Mouse (Mus musculus) inflammation-experienced regulatory T-cells, adult 6 months (primary cell): Measurements from ENCODE around the gene Gm49342. TPM values are rescaled to one million over a fixed set of nuclear protein-coding genes. Genes with fewer than 3 reads are reported as not detected.

ENCODE experiments used
- ATAC-seq: one replicate; pipeline ENCODE4 v1.8.0; 2017
- polyA plus RNA-seq, 3 experiments: library from polyadenylated mRNA; unstranded; fragments of 100-300 nt; shearing (Covaris generic); gene quantifications; one replicate each; pipeline ENCODE4 v1.2.1; 2017

Gm49342 gene
- polyA plus RNA-seq, 3 experiments from 2014 or later: 5.9 to 7.5 TPM; not detected in 1

DNA sequence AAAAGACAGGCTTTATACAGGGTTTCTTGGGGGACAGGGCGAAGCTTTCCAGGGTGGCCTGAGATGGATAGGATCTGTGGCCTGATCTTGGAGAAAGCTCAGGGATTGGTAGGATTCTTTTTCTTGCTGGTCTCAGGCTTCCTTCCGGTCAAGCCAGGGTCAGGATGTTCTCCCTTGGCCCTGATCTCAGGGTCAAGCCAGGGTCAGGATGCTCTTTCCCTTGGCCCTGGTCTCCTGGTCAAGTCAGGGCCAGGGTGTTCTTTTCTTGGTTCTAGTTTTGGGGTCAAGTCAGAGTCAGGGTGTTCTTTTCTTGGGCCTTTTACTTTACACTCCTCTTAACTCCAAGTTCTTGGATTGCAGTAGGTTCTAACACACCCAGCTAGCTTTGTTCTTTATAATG is 43.4 kb downstream of the Gm49342 start:
- ATAC-seq: no peak

DNA sequence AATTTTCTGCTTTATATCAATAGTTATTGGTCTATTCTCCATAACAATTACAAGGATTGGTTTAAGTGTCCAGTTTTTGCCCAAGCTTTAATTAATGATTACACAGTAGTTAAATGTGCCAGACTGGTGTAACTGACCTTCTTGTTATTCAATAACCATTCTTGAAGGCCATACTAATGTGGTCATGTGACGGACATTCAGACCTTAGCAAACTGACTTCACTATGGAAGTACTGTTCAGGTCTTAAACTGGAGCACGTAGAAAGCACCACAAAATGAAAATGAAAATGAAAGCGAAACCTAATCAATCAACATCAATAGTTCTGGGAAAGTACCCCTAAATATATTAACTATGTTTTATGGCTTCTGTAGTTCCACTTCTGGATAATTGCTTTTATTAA is 46.7 kb downstream of the Gm49342 start:
- peak; percentile 98 for ATAC-seq

DNA sequence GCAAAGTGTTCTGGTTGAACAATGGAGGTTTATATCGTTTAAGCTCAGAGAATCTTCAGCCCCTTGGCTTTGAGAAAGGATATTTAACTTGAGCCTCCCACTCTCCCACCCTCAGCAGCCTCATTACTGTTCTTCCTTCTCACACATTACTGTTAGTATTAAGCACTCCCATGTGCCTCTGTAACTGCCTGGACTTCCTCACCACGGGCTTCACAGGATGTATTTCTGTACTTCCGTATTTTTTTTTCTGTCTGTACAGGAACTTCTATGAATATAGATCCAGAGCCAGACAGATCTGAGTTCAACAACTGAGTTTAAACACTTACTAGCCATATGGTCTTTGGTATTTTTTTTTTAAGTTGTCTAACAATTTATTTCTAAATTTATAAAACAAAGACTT is 52.8 kb downstream of the Gm49342 start:
- ATAC-seq: peak; percentile 29

DNA sequence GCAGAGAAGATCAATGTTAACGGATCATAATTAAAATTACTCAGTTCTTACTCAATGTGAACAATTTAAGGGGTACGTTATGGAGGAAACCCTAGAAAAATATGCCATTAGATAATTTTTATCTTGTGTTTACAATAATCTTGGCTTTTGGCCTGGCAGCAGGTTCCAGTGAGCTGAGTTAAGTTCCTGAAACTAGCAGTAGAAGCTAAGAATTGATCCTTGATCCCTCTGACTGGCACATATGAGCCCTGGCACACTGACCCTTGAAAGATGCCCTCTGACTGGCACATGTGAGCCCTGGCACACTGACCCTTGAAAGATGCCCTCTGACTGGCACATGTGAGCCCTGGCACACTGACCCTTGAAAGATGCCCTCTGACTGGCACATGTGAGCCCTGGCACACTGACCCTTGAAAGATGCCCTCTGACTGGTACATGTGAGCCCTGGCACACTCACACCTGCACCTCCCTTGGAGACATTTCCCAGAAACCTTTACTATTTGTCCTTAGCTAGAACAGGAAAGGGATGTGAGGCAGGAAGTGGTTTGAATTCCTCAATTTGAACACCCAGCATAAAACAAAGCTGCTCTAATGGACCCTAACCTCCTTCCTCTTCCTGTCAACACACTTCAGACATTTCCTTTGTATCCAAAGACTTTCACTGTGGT is 53.8 kb downstream of the Gm49342 start:
- peak; percentile 69 for ATAC-seq

DNA sequence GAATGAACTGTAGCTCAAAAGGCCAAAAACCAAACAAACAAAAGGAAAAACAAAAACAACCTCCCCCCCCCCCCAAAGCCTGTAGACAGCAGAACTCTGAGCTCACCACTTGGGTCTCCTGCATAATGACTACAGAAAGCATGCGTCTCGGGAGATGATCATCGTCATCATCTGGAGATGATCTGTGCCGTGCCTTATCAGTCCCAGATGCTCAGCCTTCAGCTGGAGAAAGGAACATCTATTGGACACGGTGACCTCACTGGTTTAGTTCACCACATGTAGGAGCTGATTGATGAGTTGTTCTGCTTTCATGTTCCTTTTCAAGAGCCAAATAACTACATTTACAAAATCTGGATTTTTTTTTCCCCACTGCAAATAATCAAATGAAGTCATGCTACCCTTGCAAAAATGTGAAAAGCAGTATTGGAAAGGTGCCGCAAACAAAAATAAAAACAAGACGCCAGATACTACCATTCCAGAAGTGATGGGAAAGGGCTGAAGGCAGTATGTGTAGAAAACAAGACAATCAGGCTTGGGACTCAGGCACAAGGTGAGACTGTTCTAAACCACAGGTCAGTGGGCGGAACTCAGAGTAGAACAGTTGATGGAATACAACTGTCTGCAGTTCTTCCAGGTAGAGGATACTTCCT is 63.0 kb downstream of the Gm49342 start, which contains the start of gene Rnase10:
Rnase10 (plus strand) TSS at position 600 of the 650 bp plus-strand sequence.
- no peak for ATAC-seq

DNA sequence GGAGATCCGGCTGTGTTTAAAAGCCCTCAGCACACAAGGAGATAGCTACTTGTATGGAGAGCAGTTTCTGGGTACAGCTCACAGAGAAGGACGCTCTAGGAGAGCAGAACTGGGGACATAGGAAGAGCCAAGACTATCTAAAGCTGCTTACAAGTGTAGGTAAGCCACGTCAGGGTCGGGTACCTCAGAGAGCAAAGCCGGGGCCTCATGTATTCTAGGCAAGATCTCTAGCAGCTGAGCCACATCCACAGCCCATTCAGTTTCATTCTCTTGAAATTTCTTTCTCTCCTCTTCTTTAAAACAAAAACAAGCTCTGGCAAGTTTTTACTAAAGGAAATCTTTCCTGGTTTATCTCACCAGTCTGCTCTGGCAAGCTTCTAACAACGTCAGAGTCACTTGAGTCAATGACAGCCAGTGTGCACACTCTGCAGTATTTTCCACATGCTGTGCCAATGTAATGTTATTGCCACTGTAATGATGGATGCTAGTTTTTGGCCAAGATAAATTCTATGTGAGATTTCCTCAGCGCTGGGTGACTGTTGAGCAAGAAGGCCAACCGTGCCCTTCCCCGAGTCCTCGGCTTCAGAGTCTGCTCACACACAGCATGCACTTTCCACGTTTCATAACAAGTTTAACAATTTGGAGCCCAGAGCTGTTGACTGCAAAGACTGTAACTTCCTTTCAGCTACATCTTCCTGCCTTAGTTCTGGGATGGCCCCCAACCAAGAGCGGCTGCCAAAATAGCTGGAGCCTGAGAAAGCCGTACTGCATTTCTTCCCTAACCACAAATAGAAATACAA is 63.8 kb downstream of the Gm49342 start:
- no peak for ATAC-seq

DNA sequence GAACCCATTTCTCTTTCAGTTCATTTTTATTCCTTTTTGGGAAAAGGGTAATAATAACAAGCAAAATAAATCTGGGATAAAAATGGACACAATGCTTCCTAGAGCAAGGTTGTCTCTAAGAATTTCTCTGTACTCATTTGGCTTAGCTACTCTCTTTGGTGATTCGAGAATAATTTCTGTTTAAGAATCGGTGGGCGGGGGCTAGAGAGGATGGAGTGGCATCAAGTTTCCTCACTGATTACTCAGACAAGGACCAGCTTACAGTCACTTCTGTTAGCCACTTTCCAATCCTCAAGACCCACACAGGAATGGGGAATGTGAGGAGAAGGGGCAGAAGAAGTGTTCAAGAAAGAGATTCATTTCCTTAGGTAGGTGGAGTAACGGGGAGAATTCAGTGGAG is 64.5 kb downstream of the Gm49342 start:
- ATAC-seq: no peak

DNA sequence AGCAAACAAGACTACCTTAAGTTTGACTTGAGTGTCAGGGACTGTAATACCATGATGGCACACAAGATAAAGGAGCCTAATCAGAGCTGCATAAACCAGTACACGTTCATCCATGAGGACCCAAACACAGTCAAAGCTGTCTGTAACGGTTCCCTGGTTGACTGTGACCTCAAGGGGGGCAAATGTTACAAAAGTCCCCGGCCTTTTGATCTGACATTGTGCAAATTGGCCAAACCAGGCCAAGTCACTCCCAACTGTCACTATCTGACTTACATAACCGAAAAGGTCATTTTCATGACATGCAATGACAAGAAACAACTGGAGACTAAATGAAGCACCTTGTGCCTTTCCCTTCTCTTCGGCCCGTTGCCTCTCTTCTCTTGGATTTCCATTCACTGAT is 65.3 kb downstream of the Gm49342 start:
- no peak for ATAC-seq

Other genes starting within 250 kb of the Gm49342 start
- under 1 TPM in 1 of 3 experiments, not detected in 2; 0.15 TPM for gene Olfr748, start 237.1 kb upstream of the Gm49342 start, polyA plus RNA-seq
- not detected for gene Olfr749, start 199.4 kb upstream of the Gm49342 start, polyA plus RNA-seq
- 100 to 1,000 TPM in 2 of 3 experiments, 10 to 100 TPM in 1; 98.6 to 131 (median 123) TPM for gene Ttc5, start 159.0 kb upstream of the Gm49342 start, polyA plus RNA-seq
- gene Ccnb1ip1, start 136.8 kb upstream of the Gm49342 start, polyA plus RNA-seq: not detected
- gene Parp2, start 136.7 kb upstream of the Gm49342 start, polyA plus RNA-seq: 100 to 1,000 TPM in 2 of 3 experiments, 10 to 100 TPM in 1; 75.1 to 115 (median 101) TPM
- 10 to 100 TPM; 16.0 to 28.0 (median 19.8) TPM for gene Tep1, start 74.0 kb upstream of the Gm49342 start, polyA plus RNA-seq
- under 1 TPM in 2 of 3 experiments, not detected in 1; 0.09 to 0.13 TPM for gene Klhl33, start 47.0 kb upstream of the Gm49342 start, polyA plus RNA-seq
- 10 to 100 TPM; 68.7 to 77.3 (median 74.3) TPM for gene Osgep, start 19.6 kb upstream of the Gm49342 start, polyA plus RNA-seq
- 100 to 1,000 TPM in 1 of 3 experiments, 10 to 100 TPM in 2; 54.2 to 100 (median 91.0) TPM for gene Apex1, start 19.5 kb upstream of the Gm49342 start, polyA plus RNA-seq
- gene Pip4p1, start 13.7 kb upstream of the Gm49342 start, polyA plus RNA-seq: 1 to 10 TPM; 4.4 to 6.6 (median 4.8) TPM
- gene Pnp, start 13.4 kb upstream of the Gm49342 start, polyA plus RNA-seq: 10 to 100 TPM; 64.4 to 88.0 (median 67.9) TPM
- 1 to 10 TPM in 2 of 3 experiments, under 1 TPM in 1; 0.92 to 2.8 (median 1.5) TPM for gene Pnp2, start 11.5 kb downstream of the Gm49342 start, polyA plus RNA-seq
- gene Rnase10, start 63.2 kb downstream of the Gm49342 start, polyA plus RNA-seq: not detected
- gene Rnase9, start 97.4 kb downstream of the Gm49342 start, polyA plus RNA-seq: not detected
- not detected for gene Rnase11, start 105.6 kb downstream of the Gm49342 start, polyA plus RNA-seq
- not detected for gene Rnase12, start 113.1 kb downstream of the Gm49342 start, polyA plus RNA-seq
- under 1 TPM in 1 of 3 experiments, not detected in 2; 0.48 TPM for gene Olfr750, start 129.9 kb downstream of the Gm49342 start, polyA plus RNA-seq
- gene Rnase4, start 146.6 kb downstream of the Gm49342 start, polyA plus RNA-seq: 10 to 100 TPM; 10.3 to 27.1 (median 16.7) TPM
- 1 to 10 TPM; 3.2 to 8.4 (median 3.8) TPM for gene Ang, start 146.6 kb downstream of the Gm49342 start, polyA plus RNA-seq
- not detected for gene Eddm3b, start 169.9 kb downstream of the Gm49342 start, polyA plus RNA-seq
- 1 to 10 TPM; 1.4 to 2.7 (median 2.3) TPM for gene Rnase6, start 179.4 kb downstream of the Gm49342 start, polyA plus RNA-seq
- gene Rnase1, start 202.3 kb downstream of the Gm49342 start, polyA plus RNA-seq: not detected
- gene Rnase2b, start 217.7 kb downstream of the Gm49342 start, polyA plus RNA-seq: not detected